Mouse (Mus musculus) cerebellum, adult 2 months (tissue): ENCODE results near the gene Tdrd7. TPM values are rescaled to one million over a fixed set of nuclear protein-coding genes. Genes with fewer than 3 reads are reported as not detected.
A peak's percentile ranks its signal among the peaks of the same experiment; 100 is the strongest.

ENCODE experiments used
- DNase-seq, 2 experiments: peaks; one replicate each; pipeline ENCODE4 v3.0.0; 2021
- H3K27ac ChIP-seq: fragments of 200-500 bp; 2 replicates; pipeline ENCODE4 v1.5.1; 2012; ENCODE audit warnings: low read length, control low read depth, inconsistent platforms; ENCODE audit not compliant: insufficient read depth
- H3K27me3 ChIP-seq: fragments of 200-500 bp; 2 replicates; pipeline ENCODE4 v1.6.1; 2012; ENCODE audit warnings: inconsistent platforms, mild to moderate bottlenecking, low read length, moderate library complexity; ENCODE audit not compliant: control insufficient read depth, insufficient read depth
- H3K4me1 ChIP-seq: fragments of 200-500 bp; 2 replicates; pipeline ENCODE4 v1.6.1; 2011; ENCODE audit warnings: low read length; ENCODE audit not compliant: control insufficient read depth, insufficient read depth
- H3K4me3 ChIP-seq: fragments of 200-500 bp; replicated peaks from 2 replicates; pipeline ENCODE3; 2011; ENCODE audit warnings: mild to moderate bottlenecking, low read depth, low read length, control low read depth; ENCODE audit not compliant: insufficient read depth
- CTCF ChIP-seq: fragments of 200-500 bp; IDR thresholded peaks from 2 replicates; pipeline ENCODE4 v1.5.1; 2011; ENCODE audit warnings: low read depth, mild to moderate bottlenecking, control low read depth, low read length, moderate library complexity, borderline replicate concordance; ENCODE audit not compliant: insufficient read depth
- POLR2A ChIP-seq: fragments of 200-500 bp; IDR thresholded peaks from 2 replicates; pipeline ENCODE4 v1.6.1; 2011; ENCODE audit warnings: low read length, control low read depth, borderline replicate concordance; ENCODE audit not compliant: insufficient read depth
- WGBS: fragments of 180-500 bp; shearing (Covaris S2); methylation state at CpG from one replicate; pipeline ENCODE4 v1.1.7; 2018; 5-methylcytosine and 5-hydroxymethylcytosine counted together
- polyA plus RNA-seq: library from polyadenylated mRNA; depleted of rRNA; stranded (reverse); fragments of >200 nt; gene quantifications from 2 replicates; pipeline ENCODE4 v1.2.3, GENCODE M21; 2012

Gene Tdrd7
- polyA plus RNA-seq, 1 experiment = 29.6 TPM

- Histone ChIP-seq H3K4me1 (no peaks in the 10 kb centered on the region), H3K27ac (no peak overlapping the region), H3K4me3 (no peak overlapping the region), H3K27me3 (no peaks in the 10 kb centered on the region)
- TF ChIP-seq CTCF (no peak), POLR2A (no peak)
- DNase-seq = no peak
Measured at GRCm38 (mm10) chr4:45981054-45981453, 15.9 kb downstream of the Tdrd7 start.

DNA sequence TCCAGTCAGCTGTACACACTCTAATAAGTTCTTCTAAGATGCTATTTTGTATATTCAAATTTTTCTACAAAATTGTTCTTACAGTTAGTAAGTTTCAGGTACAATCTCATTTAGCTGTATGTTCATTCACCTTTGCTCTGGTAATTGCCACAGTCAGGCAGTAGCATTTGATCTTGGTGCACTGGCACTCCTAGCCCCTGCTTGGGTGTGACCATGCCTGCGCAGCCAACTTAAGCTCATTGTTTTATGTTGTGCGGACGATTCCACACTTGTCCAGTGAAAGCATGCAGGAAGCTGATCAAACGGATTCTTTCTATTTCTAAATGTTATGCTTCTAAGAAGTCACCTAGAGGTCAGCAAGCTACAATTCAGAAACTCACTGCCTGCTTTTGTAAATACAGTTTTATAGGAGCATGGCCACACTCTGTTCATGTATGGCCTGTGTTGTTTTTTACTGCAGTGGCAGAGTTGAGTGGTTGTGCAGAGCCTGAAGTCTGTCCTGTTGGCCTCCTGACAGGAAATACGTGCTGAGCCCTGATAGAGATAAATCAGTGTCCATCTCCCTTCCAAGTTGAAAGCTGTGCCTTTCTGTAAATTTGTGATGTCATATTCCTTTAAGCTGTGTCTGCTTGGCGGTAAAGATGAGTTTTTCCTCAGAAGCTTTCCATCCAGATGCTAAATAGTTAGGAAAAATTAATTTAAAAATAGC lies 25.4 kb downstream of the Tdrd7 start:
- 68% methylated on average over 6 of the region's 6 CpGs for WGBS
- DNase-seq = no peak
- Histone ChIP-seq H3K4me1 (no peaks in the 10 kb centered on the region), H3K27ac (no peak overlapping the region), H3K27me3 (no peaks in the 10 kb centered on the region), H3K4me3 (no peak overlapping the region)
- no peak for TF ChIP-seq CTCF
- no peak for TF ChIP-seq POLR2A

DNA sequence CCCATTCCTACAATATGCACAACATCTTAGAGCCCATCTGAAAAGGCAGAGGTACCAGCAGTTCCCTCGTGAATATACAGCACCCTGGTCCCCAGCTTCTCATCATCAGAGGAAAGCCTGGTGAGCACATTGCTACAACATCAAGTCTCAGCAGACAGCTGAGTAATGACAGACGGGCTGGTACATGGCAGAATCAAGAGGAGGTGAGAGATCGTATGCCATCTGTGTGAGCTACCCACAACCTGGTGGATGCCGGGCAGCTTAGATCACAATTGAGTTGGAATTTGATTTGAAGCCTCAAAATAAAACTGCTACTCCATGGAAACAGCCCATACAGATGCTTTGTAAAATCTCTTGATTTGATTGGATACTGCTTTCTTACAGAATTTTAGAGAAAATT lies 33.4 kb downstream of the Tdrd7 start:
- H3K4me3 ChIP-seq = no peak overlapping the region
- no peak for DNase-seq
- H3K27ac ChIP-seq = no peak overlapping the region
- no peaks in the 10 kb centered on the region for H3K4me1 ChIP-seq
- no peaks in the 10 kb centered on the region for H3K27me3 ChIP-seq
- 78% methylated on average over 4 of the region's 4 CpGs for WGBS
- TF ChIP-seq POLR2A (no peak), CTCF (no peak)

- no peaks in the 10 kb centered on the region; the same call in 1 of the 2 replicates for H3K4me1 ChIP-seq
- H3K4me3 ChIP-seq = no peak overlapping the region
- TF ChIP-seq POLR2A (no peak), CTCF (peak; percentile 61)
- WGBS = 80% methylated on average over 5 of the region's 5 CpGs
- no peak overlapping the region for H3K27ac ChIP-seq
- DNase-seq = peak in 1 of 2 experiments; percentile 12
- no peaks in the 10 kb centered on the region for H3K27me3 ChIP-seq
Measured at GRCm38 (mm10) chr4:46008142-46008793, 43.1 kb downstream of the Tdrd7 start.

- no peak overlapping the region for H3K4me3 ChIP-seq
- no peak for TF ChIP-seq POLR2A
- no peak for TF ChIP-seq CTCF
- no peaks in the 10 kb centered on the region; the same call in 1 of the 2 replicates for H3K4me1 ChIP-seq
- 96% methylated on average over 2 of the region's 2 CpGs for WGBS
- H3K27me3 ChIP-seq = no peaks in the 10 kb centered on the region
- no peak overlapping the region for H3K27ac ChIP-seq
- no peak for DNase-seq
Measured at GRCm38 (mm10) chr4:46011698-46012097, 46.6 kb downstream of the Tdrd7 start.

DNA sequence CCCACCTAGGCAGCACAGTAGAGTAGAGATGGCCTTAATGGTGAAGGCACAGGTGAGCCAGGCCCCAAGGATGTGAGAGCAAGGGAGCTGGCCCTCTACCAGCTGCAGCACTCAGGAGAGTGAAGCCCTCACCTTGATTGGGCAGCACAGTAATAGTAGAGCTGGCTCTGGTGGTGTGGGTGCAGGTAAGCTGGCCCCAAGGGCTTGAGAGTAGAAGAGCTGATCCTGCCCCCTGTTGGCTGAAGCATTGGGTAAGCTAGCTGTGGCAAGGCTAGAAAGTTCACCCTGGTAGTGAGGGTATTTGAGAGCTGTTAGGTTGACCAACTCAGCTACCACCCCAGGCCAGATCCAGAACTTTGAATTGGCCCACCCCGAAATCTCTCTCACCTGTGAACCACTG lies 50.5 kb downstream of the Tdrd7 start:
- H3K4me1 ChIP-seq = no peaks in the 10 kb centered on the region
- WGBS = 83% methylated on average over 1 of the region's 1 CpGs

GRCm38 (mm10) chr4:46023021-46023481 lies 57.9 kb downstream of the Tdrd7 start:
- peak; percentile 47 to 58 for DNase-seq
- Histone ChIP-seq H3K27me3 (no peaks in the 10 kb centered on the region), H3K27ac (no peak overlapping the region), H3K4me3 (no peak overlapping the region), H3K4me1 (peaks cover 6% of the 10 kb centered on the region)
- 38% methylated on average over 3 of the region's 3 CpGs for WGBS
- TF ChIP-seq CTCF (no peak), POLR2A (no peak)

More for the DNA sequence above, 50.5 kb downstream of the Tdrd7 start:
- DNase-seq = no peak
- TF ChIP-seq POLR2A (no peak), CTCF (no peak)
- Histone ChIP-seq H3K4me3 (no peak overlapping the region), H3K27ac (no peak overlapping the region), H3K27me3 (no peaks in the 10 kb centered on the region)

DNA sequence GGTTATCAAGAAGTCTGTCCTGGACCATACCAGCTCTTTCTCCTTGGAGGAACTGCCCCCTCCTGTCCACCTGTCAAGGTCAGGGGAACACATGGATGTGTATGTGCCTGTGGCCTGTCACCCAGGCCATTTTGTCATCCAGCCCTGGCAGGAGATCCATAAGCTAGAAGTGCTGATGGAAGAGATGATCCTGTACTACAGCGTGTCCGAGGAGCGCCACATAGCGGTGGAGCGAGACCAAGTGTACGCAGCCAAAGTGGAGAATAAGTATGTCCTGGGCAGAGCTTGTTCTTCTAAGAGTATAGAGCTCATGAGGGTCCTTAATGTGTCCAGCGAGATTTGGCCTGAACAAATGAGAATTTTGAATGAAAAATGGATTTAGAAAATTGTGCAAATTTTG lies 60.8 kb downstream of the Tdrd7 start:
- H3K4me3 ChIP-seq = no peak overlapping the region
- no peaks in the 10 kb centered on the region for H3K27me3 ChIP-seq
- TF ChIP-seq CTCF = peak; percentile 67
- no peak for TF ChIP-seq POLR2A
- H3K27ac ChIP-seq = no peak overlapping the region
- WGBS = 46% methylated on average over 7 of the region's 7 CpGs
- peak; percentile 52 to 53 for DNase-seq
- H3K4me1 ChIP-seq = peaks cover 6% of the 10 kb centered on the region
